In genomic region chr7:64930980-64931379, GRCm38 (mm10) we compare ENCODE assay signal across 23 mouse cellular contexts. TPM values are rescaled to one million over a fixed set of nuclear protein-coding genes. Genes with fewer than 3 reads are reported as not detected.
A peak's percentile ranks its signal among the peaks of the same experiment; 100 is the strongest.
DNase-seq lines count a peak whose midpoint lies in the region; ATAC-seq and TF ChIP-seq lines count a peak whose summit lies in the region.
"Had no signal": no experiment of that assay in that cellular context is flagged by ENCODE, and none has a peak within 500 bp of the region (broad histone marks: within the 10 kb centered on the region; RNA-seq: fewer than 3 reads in every experiment).

No protein-coding gene starts in this region.

- DNase-seq in forebrain, embryonic 10.5 days (ENCODE audit: extremely low spot score, low spot score) = no peak
- DNase-seq in hindbrain, embryonic 14.5 days (ENCODE audit: low spot score) = no peak
- peak; percentile 43 for DNase-seq in midbrain, postnatal 0 days (ENCODE audit: low spot score)
- no peak for DNase-seq in midbrain, embryonic 10.5 days (ENCODE audit: low spot score)
- DNase-seq: adrenal gland, postnatal 14 days; cerebellum, adult 9-10 months; gastrocnemius, adult 2 months; heart, postnatal 36 days; kidney, adult 8-10 months; kidney, postnatal 10 days; lung, adult 18-20 months; thymus, adult 2 months; thymus, postnatal 4 days had no signal

- no peak for TF ChIP-seq CTCF in midbrain, postnatal 0 days (IDR thresholded peaks at IDR 0.05)

- WGBS in forebrain, embryonic 15.5 days = 50% methylated on average over 4 of the region's 4 CpGs
- 91% methylated on average over 4 of the region's 4 CpGs for WGBS in forebrain, embryonic 10.5 days
- WGBS in hindbrain, embryonic 14.5 days = 64% methylated on average over 4 of the region's 4 CpGs
- WGBS in hindbrain, embryonic 12.5 days = 81% methylated on average over 4 of the region's 4 CpGs
- WGBS in midbrain, postnatal 0 days = 47% methylated on average over 4 of the region's 4 CpGs
- WGBS in midbrain, embryonic 10.5 days = 88% methylated on average over 4 of the region's 4 CpGs

- peak; percentile 61; the same call in 1 of the 2 replicates for ATAC-seq in forebrain, embryonic 15.5 days (replicated peaks)
- ATAC-seq in hindbrain, embryonic 14.5 days (ENCODE audit: low FRiP score) = no peak
- no peak for ATAC-seq in hindbrain, embryonic 12.5 days (ENCODE audit: low FRiP score)
- no peak for ATAC-seq in midbrain, postnatal 0 days (ENCODE audit: low FRiP score)
- ATAC-seq in inflammation-experienced regulatory T-cells, adult 6 months = no peak
- ATAC-seq: intestine, embryonic 15.5 days; liver, embryonic 12.5 days; midbrain, embryonic 15.5 days had no signal

- H3K4me1 ChIP-seq in forebrain, embryonic 15.5 days = peaks cover 11% of the 10 kb centered on the region
- no peaks in the 10 kb centered on the region for H3K4me1 ChIP-seq in forebrain, embryonic 10.5 days
- peaks cover 7% of the 10 kb centered on the region; the same call in 1 of the 2 replicates for H3K4me1 ChIP-seq in hindbrain, embryonic 14.5 days (replicated peaks; ENCODE audit: control insufficient read depth, insufficient read depth, low read length)
- H3K4me1 ChIP-seq in hindbrain, embryonic 12.5 days = no peaks in the 10 kb centered on the region
- H3K4me1 ChIP-seq in midbrain, postnatal 0 days (ENCODE audit: insufficient read depth, low read length) = no peaks in the 10 kb centered on the region
- H3K4me1 ChIP-seq in midbrain, embryonic 10.5 days = no peaks in the 10 kb centered on the region
- H3K4me1 ChIP-seq: embryonic facial prominence, embryonic 15.5 days; heart, embryonic 15.5 days; intestine, embryonic 15.5 days; limb, embryonic 13.5 days; liver, embryonic 12.5 days had no signal

- no peaks in the 10 kb centered on the region for H3K36me3 ChIP-seq in forebrain, embryonic 15.5 days
- no peaks in the 10 kb centered on the region for H3K36me3 ChIP-seq in forebrain, embryonic 10.5 days (replicated peaks)
- no peaks in the 10 kb centered on the region for H3K36me3 ChIP-seq in hindbrain, embryonic 14.5 days (replicated peaks; ENCODE audit: control insufficient read depth, insufficient read depth)
- no peaks in the 10 kb centered on the region for H3K36me3 ChIP-seq in hindbrain, embryonic 12.5 days
- no peaks in the 10 kb centered on the region for H3K36me3 ChIP-seq in midbrain, postnatal 0 days (ENCODE audit: insufficient read depth, low read length)
- H3K36me3 ChIP-seq in midbrain, embryonic 10.5 days = no peaks in the 10 kb centered on the region
- H3K36me3 ChIP-seq: embryonic facial prominence, embryonic 15.5 days; heart, embryonic 15.5 days; intestine, embryonic 15.5 days; limb, embryonic 13.5 days; liver, embryonic 12.5 days; midbrain, embryonic 15.5 days had no signal

- no peak overlapping the region; the same call in 1 of the 2 replicates for H3K27ac ChIP-seq in forebrain, embryonic 15.5 days (replicated peaks)
- H3K27ac ChIP-seq in forebrain, embryonic 10.5 days = no peak overlapping the region
- H3K27ac ChIP-seq in hindbrain, embryonic 14.5 days = peak overlapping the region; percentile 43; the same call in 1 of the 2 replicates
- H3K27ac ChIP-seq in hindbrain, embryonic 12.5 days = no peak overlapping the region
- H3K27ac ChIP-seq in midbrain, postnatal 0 days (ENCODE audit: low read depth, low read length) = no peak overlapping the region
- H3K27ac ChIP-seq in midbrain, embryonic 10.5 days (replicated peaks) = no peak overlapping the region
- H3K27ac ChIP-seq: embryonic facial prominence, embryonic 15.5 days; gastrocnemius, adult 2 months; heart, embryonic 15.5 days; intestine, embryonic 15.5 days; limb, embryonic 13.5 days; liver, embryonic 12.5 days; midbrain, embryonic 15.5 days; stomach, postnatal 0 days had no signal

- H3K4me3 ChIP-seq in forebrain, embryonic 15.5 days = no peak overlapping the region
- H3K4me3 ChIP-seq in forebrain, embryonic 10.5 days = no peak overlapping the region
- H3K4me3 ChIP-seq in hindbrain, embryonic 14.5 days (replicated peaks; ENCODE audit: low read length) = no peak overlapping the region
- no peak overlapping the region for H3K4me3 ChIP-seq in hindbrain, embryonic 12.5 days
- no peak overlapping the region for H3K4me3 ChIP-seq in midbrain, postnatal 0 days (ENCODE audit: low read depth, low read length)
- H3K4me3 ChIP-seq in midbrain, embryonic 10.5 days = no peak overlapping the region
- H3K4me3 ChIP-seq: embryonic facial prominence, embryonic 15.5 days; gastrocnemius, adult 2 months; heart, embryonic 15.5 days; intestine, embryonic 15.5 days; limb, embryonic 13.5 days; liver, embryonic 12.5 days; midbrain, embryonic 15.5 days had no signal

- H3K9ac ChIP-seq in forebrain, embryonic 15.5 days (replicated peaks) = no peak overlapping the region
- no peak overlapping the region for H3K9ac ChIP-seq in hindbrain, embryonic 14.5 days
- no peak overlapping the region for H3K9ac ChIP-seq in hindbrain, embryonic 12.5 days
- H3K9ac ChIP-seq in midbrain, postnatal 0 days (replicated peaks; ENCODE audit: low read length, poor library complexity, severe bottlenecking) = no peak overlapping the region
- H3K9ac ChIP-seq: embryonic facial prominence, embryonic 15.5 days; heart, embryonic 15.5 days; intestine, embryonic 15.5 days; limb, embryonic 13.5 days; liver, embryonic 12.5 days; midbrain, embryonic 15.5 days had no signal

- no peaks in the 10 kb centered on the region for H3K9me3 ChIP-seq in forebrain, embryonic 15.5 days
- H3K9me3 ChIP-seq in forebrain, embryonic 10.5 days = no peaks in the 10 kb centered on the region
- H3K9me3 ChIP-seq in hindbrain, embryonic 14.5 days (ENCODE audit: control insufficient read depth, low read length) = no peaks in the 10 kb centered on the region
- H3K9me3 ChIP-seq in hindbrain, embryonic 12.5 days (replicated peaks) = no peaks in the 10 kb centered on the region
- H3K9me3 ChIP-seq in midbrain, postnatal 0 days (ENCODE audit: low read length) = no peaks in the 10 kb centered on the region
- H3K9me3 ChIP-seq in midbrain, embryonic 10.5 days (replicated peaks) = no peaks in the 10 kb centered on the region
- H3K9me3 ChIP-seq: embryonic facial prominence, embryonic 15.5 days; heart, embryonic 15.5 days; intestine, embryonic 15.5 days; limb, embryonic 13.5 days; liver, embryonic 12.5 days; midbrain, embryonic 15.5 days had no signal

- H3K27me3 ChIP-seq in forebrain, embryonic 15.5 days = no peaks in the 10 kb centered on the region
- H3K27me3 ChIP-seq in forebrain, embryonic 10.5 days (ENCODE audit: poor library complexity, severe bottlenecking) = no peaks in the 10 kb centered on the region
- H3K27me3 ChIP-seq in hindbrain, embryonic 14.5 days (ENCODE audit: control insufficient read depth, insufficient read depth, low read length) = no peaks in the 10 kb centered on the region
- no peaks in the 10 kb centered on the region for H3K27me3 ChIP-seq in hindbrain, embryonic 12.5 days
- H3K27me3 ChIP-seq in midbrain, postnatal 0 days (ENCODE audit: insufficient read depth, low read length) = no peaks in the 10 kb centered on the region
- H3K27me3 ChIP-seq in midbrain, embryonic 10.5 days (ENCODE audit: low read depth, poor library complexity, severe bottlenecking) = no peaks in the 10 kb centered on the region
- H3K27me3 ChIP-seq: embryonic facial prominence, embryonic 15.5 days; heart, embryonic 15.5 days; intestine, embryonic 15.5 days; limb, embryonic 13.5 days; liver, embryonic 12.5 days; midbrain, embryonic 15.5 days had no signal

- no peak overlapping the region for H3K4me2 ChIP-seq in forebrain, embryonic 15.5 days (replicated peaks)
- no peak overlapping the region for H3K4me2 ChIP-seq in hindbrain, embryonic 14.5 days (replicated peaks)
- no peak overlapping the region for H3K4me2 ChIP-seq in hindbrain, embryonic 12.5 days (replicated peaks)
- no peak overlapping the region for H3K4me2 ChIP-seq in midbrain, postnatal 0 days (ENCODE audit: low read depth, low read length, poor library complexity, severe bottlenecking)
- H3K4me2 ChIP-seq: embryonic facial prominence, embryonic 15.5 days; heart, embryonic 15.5 days; intestine, embryonic 15.5 days; limb, embryonic 13.5 days; liver, embryonic 12.5 days; midbrain, embryonic 15.5 days had no signal

RNA-seq across cellular contexts. Expression of gene Nsmce3, which starts 58.2 kb away (rescaled TPM):
- polyA plus RNA-seq in forebrain, embryonic 15.5 days (2015; fragmentation: Nextera tagmentation; extraction: Ambion mirVana) = 9.6 and 10.0 TPM in 2 replicates
- polyA plus RNA-seq in forebrain, embryonic 10.5 days (2016; fragmentation: Nextera tagmentation; extraction: Ambion mirVana) = 10.5 TPM in 2 replicates
- polyA plus RNA-seq in hindbrain, embryonic 14.5 days (2014; fragmentation: Nextera tagmentation; extraction: Ambion mirVana) = 11.7 and 12.2 TPM in 2 replicates
- 10.9 and 11.1 TPM in 2 replicates for polyA plus RNA-seq in hindbrain, embryonic 12.5 days (2016; fragmentation: Nextera tagmentation; extraction: Ambion mirVana)
- 14.4 and 18.8 TPM in 2 replicates for total RNA-seq in midbrain, postnatal 0 days (2014; rRNA removed)
- 9.2 and 9.9 TPM in 2 replicates for polyA plus RNA-seq in midbrain, postnatal 0 days (2015; fragmentation: Nextera tagmentation; extraction: Ambion mirVana)
- polyA plus RNA-seq in midbrain, embryonic 10.5 days (2016; fragmentation: Nextera tagmentation; extraction: Ambion mirVana) = 11.6 and 12.5 TPM in 2 replicates
- 1 to 10 TPM in 2 of 3 experiments, under 1 TPM in 1; 0.66 to 3.4 (median 3.3) TPM for polyA plus RNA-seq in inflammation-experienced regulatory T-cells, adult 6 months (2017; shearing (Covaris generic))
